Mouse (Mus musculus) cerebellum, adult 2 months (tissue): ENCODE data around the gene Sav1.
A peak's percentile ranks its signal among the peaks of the same experiment; 100 is the strongest.

Experiments
- CTCF ChIP-seq: fragments of 200-500 bp; IDR thresholded peaks from 2 replicates; pipeline ENCODE4 v1.5.1; 2011; ENCODE audit warnings: low read depth, mild to moderate bottlenecking, control low read depth, low read length, moderate library complexity, borderline replicate concordance; ENCODE audit not compliant: insufficient read depth
- POLR2A ChIP-seq: fragments of 200-500 bp; IDR thresholded peaks from 2 replicates; pipeline ENCODE4 v1.6.1; 2011; ENCODE audit warnings: low read length, control low read depth, borderline replicate concordance; ENCODE audit not compliant: insufficient read depth

DNA sequence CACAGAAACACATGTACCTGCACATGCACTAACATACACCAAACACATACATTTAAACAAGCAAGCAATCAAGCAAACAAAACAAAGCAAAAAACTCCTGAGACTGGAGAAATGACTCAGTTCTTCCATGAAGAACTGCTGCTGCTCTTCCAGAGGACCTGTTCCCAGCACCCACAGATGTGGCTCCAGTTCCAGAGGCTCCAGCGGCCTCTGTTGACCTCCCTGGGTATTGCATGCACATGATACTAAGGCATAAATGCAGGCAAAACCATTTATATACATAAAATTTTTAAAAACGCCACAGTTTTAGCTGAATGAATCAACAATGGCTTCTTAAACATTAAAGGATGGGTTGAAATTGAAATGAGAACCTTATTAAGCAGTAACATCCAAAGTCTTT lies 47.5 kb downstream of the Sav1 start:
- 0 out of 2 replicates have a peak, but pooled peaks have one; percentile 4 for TF ChIP-seq CTCF
- TF ChIP-seq POLR2A: no peak
